Mouse (Mus musculus) right cerebral cortex, postnatal 36 days (tissue): ENCODE data around the gene Pip5k1b.
"Not testable (repeated sequence)": the region's sequence is repeated elsewhere in the genome, so short reads cannot be mapped to it uniquely, and the experiment has no call there.

Source experiments
- DNase-seq, 2 experiments: peaks; one replicate each; pipeline ENCODE4 v3.0.0; 2022; ENCODE audit warnings: low spot score in 2 of 2, mixed read lengths in 1 of 2

Gene Pip5k1b

DNA sequence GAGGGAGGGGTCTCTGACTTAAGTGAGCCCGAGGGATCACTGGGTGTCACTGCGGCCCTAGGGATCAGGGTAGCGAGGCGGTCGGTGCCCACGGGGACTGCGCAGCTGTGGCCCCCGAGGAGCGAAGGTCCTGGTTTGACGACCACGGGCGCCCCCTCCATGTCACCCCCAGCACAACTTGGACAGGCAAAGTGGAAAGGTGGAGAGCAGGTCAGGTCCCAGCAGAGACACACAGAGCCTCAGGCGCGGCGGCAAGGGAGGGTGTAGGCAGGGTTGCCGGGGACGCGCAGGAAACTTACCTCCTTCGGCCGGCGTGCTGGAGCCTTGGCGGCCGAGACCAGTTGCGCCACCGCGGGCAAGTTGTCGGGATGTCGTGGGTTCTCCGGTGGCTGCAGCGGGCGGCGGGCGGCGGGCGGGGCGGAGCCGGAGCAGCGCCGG lies at the start of gene Pip5k1b:
Gene Pip5k1b, minus strand, starts transcription at position 407 of the 438 bp plus-strand sequence.
- peak; percentile 7 to 32 for DNase-seq

DNA sequence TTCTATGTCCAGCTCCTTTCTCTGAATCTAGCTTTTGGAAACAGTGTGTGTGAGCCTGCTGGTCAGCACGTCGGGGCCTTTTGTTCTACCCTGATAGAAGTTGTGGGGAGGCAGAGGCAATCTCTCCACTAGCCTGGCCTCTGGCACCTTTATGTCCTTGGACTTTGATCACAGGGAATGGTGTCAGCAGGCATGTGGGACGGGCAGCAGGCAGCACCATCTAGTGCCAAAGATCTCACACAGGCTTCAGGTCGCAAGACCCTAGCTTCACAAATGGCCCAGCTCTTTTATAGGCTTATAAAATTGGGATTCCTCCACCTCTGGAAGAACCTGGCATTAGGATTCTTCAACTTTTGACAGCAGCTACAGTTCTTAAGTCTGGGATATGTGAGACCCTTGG lies 48.4 kb upstream of the Pip5k1b start:
- DNase-seq, result no peak

DNA sequence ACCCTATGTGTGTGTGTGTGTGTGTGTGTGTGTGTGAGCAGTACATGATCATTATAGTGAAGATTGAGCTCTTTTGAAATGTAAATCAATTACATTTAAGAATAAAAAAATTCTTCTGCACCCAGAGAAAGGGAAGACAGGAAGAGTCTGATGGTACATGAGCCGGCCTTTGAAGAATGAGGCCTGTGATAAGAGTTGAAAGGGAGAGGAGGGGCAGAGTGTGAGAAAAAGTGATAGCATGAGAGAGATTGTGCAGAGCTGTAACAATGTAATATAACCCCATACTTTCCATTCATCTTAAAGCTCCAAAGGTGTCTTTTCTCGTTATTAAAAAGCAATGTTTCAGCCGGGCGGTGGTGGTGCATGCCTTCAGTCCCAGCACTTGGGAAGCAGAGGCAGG lies 47.8 kb upstream of the Pip5k1b start:
- no peak for DNase-seq

DNA sequence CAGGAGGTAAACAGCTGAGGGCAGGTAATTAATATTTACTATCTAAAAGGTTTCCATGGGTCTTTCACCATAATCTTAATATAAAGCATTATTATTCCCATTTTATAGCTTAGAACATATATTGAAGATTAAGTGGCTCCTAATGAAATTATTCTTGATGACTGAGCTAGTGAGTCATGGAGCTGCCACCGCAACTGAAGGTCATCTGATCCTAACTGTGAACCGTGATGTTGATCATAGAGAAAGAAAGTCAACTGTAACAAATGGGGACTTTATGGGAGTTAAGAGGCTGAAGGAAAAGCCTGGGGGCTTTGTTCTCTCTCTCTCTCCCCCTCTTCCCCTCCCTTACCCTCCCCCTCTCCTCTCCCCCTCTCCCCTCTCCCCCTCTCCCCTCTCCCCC lies 31.1 kb upstream of the Pip5k1b start:
- no peak for DNase-seq

DNA sequence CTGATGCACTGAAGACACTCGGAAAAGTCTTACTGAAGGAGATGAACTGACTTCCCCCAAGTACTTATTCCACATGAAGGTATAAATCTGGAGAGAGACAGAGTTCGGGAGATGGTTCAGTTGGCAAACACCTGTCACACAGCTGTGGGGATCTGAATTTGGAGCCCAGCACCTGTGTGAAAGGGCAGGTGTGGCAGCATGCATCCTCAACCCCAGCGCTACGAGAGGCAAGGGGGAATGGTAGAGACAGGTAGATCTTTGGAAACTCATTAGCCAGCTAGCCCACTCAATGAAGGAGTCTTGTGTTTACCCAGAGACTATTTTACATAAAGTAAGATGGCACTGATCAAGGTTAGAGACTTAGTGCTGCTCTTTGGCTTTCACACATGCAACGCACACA lies 29.5 kb upstream of the Pip5k1b start:
- DNase-seq, result no peak

DNA sequence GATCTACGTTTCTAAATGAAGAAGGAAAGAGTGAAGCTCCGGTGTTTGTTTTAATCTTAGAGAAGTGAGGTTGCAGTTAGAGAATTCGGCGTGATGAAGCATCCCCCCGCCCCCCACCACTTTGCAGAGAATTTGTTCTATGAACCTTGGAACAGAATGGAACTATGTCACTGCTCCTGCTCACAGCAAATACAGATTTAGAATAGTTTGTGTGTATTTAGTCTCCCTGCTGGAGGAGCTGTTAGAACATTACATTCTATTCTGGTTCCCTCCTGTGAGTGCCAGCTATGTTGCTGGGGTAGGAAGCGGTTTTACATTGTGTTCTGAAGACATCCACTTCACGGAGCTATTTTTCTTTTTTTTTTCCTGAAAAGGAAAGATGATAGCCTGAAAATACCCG lies 28.3 kb upstream of the Pip5k1b start:
- peak; percentile 5 to 42 for DNase-seq

DNA sequence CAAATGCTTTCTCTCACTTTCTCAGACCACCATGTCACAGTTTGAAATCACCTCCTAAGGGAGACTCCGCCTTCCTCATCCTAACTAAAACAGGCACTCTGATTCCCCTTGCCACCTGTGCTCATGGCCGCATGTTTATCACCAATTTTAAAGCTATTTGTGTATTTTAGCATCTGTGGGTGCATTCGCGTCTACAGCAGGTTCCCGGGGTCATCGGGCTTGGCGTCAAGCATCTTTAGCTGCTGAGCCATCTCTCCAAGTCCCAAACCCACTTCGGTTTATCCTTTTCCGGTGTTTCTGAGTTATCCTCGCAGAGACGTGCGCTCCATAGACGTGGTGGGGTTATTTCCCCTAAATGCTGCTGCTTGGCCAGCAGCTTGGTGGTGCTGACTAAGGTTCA lies 20.5 kb upstream of the Pip5k1b start:
- no peak for DNase-seq

DNA sequence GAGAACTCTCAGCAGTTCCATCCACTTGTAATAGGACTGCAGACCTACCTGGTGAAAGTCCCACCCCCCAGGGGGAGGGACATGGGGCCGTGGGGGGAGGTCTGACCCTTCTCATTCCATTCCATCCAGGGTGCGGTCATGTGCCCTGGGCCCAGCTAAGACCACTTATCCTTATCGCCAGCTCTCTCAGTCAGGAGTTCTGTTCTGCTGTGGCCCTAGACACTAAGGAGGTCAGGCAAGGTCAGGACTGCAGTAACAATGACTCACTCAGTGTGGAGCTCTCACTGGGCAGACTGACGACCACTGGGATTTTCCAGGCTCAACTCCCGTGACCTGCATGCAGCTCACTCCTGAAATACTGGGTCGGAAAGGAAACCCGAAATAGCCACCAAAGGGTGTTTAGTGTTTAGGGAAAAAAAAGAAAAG lies 16.1 kb upstream of the Pip5k1b start:
- DNase-seq, result no peak

DNA sequence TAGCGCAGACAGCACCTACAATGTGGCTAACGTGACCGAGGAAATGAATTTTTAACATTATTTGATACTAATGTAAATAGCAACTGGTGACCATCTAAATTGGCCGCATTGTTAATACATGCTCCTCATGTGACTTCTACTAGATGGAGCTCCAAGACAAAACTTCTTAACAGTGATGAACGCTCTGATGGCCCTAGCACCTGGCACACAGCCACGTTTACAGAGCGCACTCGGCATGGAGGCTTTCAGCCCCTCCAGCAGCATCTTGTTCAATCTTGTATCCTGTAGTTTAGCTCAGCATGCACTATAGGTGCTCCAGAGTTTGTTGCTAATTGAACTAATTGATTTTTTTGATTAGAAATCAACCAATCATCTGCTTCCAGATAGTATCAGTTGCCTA lies 15.3 kb upstream of the Pip5k1b start:
- no peak for DNase-seq

DNA sequence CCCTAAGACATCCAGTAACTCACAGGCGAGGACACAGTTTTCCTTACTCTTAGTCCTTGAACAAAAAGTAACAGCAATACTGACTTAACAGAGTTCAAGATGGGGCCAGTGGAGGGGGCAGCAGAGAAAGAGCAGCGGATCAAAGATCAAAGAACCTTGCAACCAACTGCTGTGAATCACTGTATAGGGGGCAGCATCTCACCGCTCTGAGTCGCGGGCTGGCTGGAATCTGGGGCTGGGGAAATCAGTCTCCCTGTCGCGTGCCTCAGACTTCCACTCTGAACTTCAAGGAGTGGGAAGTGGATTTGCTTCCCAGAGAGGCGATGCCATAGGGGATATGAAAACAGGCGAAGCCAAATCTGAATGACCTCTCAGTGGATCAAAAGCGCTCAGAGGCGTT lies 1.8 kb upstream of the Pip5k1b start:
- DNase-seq, result no peak

DNA sequence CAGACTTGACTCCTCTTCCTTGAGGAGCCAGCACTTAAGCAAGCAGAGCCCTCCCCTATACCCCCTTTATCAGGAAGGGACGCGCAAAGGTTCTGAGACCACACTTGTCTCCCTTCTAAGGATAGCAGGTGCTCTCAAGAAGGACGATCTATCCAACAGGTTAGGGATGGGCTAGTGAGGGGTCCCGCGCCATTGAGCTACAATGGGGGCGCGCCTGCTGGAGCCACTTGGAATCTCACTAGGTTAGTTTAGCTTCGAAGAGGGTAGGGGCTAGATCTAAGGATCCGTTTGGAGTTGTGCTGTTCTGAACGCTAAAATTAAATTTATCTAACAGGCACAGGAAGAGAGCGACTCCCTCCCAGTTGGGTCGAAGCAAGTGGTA lies 904 bp upstream of the Pip5k1b start:
- DNase-seq, result no peak

DNA sequence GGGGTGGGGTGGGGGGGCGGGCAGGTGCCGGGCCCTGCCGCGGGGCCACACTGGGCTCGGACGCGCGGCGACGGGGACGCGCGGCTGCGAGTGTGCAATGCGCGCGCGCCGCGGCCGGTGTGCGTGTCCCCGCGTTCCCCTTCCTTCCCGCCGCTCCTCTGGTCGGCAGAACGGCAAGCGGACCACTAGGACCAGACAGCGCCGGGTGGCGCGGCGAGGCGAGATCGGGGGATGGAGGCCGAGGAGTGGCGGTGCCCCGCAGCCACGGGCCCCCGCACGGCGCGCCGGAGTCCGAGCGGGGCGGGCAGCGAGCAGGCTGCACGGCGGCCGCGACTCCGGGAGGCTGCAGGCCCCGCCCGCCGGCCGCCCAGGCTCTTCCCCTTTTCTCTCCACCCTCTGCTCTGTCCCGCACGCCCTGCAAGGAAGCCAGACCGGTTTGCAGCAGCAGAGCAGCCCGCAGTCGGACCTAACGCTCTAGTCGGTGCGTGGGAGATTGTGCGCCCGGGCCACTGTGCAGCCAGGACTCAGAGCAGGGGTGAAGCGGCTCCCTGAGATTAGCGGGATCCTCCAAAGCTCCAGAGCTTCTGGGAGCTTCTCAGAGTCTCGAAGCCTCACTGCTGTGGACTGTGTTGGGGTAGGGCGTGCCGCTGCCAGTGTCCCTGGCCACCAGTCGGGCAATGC lies 372 bp upstream of the Pip5k1b start:
- peak; percentile 27 to 28 for DNase-seq

DNA sequence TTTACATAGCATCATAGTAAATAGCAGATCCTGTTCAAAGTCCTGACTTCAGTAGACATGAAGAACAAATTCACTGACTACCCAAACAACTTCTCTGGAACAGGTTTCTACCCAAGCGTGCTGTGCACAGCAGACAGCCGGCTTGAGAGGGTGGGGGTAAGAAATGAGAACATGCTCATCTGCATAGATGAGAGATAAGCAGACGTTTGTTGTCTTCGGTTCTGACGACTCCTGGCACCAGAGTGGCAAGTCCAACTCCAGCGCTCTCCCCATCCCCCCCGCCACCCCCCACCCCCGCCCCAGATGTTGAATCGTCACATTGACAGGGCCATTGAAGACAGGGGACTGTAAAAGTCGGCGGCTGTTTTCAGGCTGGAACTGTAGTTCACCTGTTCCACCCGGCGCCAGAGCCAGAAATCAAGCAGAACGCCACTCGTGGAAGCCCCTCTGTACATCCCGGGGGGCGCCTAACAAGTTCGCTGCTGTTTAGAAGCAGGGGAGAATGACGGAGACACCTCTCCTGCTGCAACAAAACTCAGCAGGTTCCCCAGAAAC lies 684 bp downstream of the Pip5k1b start:
- DNase-seq, result peak in 1 of 2 experiments; percentile 9

DNA sequence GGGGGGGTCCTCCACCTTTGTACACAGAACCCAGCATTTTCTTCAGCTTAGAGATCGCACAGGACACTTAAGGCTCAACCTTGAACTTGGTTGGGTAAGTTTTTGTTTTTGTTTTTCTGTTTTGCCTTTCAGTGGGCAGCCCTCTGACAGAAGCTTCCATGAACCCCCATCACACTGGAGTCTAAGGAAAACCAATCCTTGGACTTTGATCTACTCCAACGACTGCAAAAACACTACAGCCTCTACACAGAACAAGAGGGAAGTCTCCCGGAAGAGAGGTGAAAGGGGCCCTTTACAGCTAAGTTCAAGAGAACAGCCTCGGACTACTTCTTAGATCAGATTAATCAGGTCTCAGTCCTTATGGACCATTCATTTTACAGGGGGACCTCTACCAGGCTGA lies 1.2 kb downstream of the Pip5k1b start:
- DNase-seq, result no peak

DNA sequence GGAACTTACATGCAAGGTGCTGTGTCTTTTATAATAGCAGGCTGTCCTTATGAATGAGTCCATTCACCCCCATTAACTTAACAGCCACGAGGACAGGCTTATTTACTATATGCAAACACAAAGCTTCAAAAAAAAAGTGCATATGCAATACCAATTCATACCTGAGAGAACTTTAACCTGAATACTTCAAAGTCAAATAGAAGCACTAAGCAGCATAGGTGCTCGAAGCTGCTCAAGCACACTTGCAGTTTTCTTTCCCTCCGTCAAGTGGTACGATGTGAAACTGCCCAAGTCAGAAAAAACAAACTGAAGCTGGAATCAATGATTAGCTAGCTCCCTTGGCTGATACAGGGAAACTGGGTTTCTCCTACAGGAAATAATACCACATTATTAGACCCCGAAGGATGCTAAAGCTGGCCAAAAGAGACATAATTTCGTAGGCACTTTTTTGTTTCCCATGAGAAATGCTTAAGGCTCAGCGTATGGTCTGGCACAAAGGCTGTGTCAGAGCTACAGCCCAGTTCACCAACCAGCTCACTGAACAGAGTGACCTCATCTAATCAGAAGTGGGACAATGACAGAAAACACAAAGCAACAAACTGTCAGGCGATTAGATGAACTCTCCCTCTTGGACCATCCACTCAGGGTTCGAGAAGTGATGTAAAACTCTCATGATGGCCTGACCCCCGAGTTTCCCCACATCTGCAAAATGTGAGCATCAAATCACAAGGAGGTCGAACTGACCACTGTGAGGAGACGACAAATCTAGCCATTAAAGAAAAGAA lies 2.2 kb downstream of the Pip5k1b start:
- DNase-seq, result no peak

DNA sequence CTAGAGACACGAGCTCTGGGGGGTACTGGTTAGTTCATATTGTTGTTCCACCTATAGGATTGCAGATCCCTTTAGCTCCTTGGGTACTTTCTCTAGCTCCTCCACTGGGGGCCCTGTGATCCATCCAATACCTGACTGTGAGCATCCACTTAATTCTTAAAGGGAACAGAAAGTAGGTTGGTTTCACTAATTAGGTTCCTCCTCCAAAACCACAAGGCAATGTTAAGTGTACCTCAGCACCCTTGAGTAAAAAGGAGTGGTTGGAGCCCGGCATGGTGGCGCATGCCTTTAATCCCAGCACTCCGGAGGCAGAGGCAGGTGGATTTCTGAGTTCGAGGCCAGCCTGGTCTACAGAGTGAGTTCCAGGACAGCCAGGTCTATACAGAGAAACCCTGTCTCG lies 3.0 kb downstream of the Pip5k1b start:
- DNase-seq, result not testable (repeated sequence)

DNA sequence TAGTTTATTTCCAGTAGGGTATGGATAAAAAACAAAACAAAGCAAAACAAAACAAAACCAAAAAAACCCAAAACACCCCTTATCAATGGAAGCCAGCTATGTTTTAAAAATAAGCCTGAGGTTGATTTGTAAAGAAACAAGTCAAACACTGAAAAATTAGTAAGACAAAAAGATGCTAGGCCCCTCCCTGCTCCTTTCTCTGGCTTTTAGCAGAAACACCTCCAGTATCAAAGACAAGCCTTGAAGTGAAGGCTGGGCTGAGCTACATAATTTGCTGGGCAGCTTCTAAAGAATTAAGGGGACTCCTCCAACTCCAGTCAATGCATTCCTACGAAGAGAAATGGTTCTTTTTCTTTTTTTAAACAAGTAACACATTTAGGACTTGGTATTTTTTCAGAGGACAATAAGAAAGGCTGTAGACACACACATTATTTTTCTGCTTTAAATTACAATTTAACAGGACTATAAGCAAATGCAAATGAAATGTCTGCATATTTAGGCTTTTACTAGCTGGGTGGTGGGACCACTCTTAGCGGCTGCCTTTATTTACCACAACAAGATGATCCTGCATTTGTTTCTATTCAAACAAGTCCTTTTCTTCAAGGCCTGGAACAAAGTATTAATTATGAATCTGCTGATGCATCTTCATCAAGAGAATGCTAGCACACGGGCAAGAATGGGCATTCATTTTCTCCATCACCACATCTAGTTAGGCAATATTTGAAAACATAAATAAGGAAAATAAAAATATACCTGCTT lies 4.3 kb downstream of the Pip5k1b start:
- DNase-seq, result no peak

DNA sequence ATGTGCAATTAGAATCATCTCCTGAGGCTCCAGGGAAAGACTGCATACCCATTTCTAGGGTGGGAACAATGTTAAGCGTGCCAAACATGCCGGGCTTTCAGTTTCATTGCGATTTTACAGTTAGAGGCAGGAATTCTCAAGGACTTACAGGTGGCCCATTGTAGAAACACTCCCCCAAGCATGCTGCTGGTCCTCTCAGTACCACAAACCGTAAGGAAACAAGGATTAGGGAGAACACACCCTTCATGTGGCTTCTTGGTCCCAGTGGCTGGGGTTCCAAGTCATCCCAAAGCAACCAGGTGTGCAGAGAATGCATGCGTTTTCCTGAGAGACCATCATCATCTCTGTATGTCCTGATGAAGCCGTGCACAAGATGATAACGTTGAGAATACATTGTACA lies 4.9 kb downstream of the Pip5k1b start:
- no peak for DNase-seq

DNA sequence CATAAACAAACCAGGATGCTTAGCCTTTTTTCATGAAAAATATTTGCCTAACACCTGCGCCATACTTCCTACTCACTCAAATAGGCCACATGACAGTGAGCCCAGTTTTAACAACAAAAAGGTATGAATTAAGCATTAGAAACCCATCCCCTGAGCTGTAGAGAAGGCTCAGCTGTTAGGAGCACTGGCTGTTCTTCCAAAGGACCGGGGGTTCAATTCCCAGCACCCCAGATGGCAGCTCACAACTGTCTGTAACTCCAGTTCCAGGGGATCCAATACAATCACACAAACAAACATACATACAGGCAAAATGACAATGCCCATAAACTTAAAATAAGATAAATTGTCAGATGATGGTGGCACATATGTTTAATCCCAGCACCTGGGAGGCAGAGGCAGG lies 5.7 kb downstream of the Pip5k1b start:
- no peak for DNase-seq

DNA sequence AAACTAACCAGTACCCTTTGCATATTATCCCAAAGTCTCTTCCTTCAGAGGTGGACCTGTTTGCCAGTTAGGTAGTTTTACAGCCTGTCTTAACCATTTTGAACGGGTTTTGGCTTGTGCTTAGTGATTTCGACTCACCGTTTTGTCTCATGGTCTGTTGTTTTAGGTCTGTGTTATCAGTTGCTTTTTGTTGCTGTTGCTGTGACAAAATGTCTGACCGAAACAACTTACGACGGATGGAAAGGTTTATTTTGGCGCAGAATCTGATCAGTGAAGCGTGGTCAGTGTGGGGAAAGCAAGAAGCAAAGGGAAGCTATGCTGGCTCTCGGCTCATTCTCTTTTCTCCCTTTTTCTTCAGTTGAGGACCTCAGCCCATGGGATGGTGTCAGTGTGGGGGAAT lies 7.3 kb downstream of the Pip5k1b start:
- DNase-seq, result no peak

DNA sequence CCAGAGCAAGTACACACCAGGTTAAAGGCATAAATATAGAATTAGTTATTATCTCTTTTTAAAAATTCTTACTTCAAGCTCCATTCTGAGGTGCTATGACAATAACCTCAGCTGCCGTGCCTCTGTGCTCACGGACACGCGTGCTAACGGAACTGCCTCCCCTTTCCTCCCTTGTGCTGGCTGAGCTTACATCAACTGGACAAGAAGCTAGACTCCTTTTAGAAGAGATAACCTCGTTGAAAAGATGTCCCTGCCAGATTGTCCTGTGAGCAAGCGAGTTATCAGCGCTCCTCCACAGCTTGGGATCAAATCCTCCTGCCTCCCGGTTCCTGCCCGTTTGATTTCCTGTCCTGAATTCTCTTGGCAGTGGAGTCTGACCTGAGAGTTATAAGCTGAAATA lies 9.5 kb downstream of the Pip5k1b start:
- no peak for DNase-seq
